Mouse (Mus musculus) adrenal gland, postnatal 25 days (tissue): Measurements from ENCODE around the gene Gm10447. TPM values are rescaled to one million over a fixed set of nuclear protein-coding genes. Genes with fewer than 3 reads are reported as not detected.

Experiments
- microRNA-seq, 2 experiments: library from miRNA; unstranded; fragments of <30 nt; microRNA quantifications; one replicate each; pipeline ENCODE4 v1.2.0; 2021
- total RNA-seq: library from RNA; stranded (reverse); gene quantifications from 2 replicates; pipeline ENCODE4 v1.2.3, GENCODE M21; 2021

The Gm10447 gene
- total RNA-seq, 1 experiment from 2014 or later = 0.30 TPM

Small RNAs within 50 kb of the gene (microRNA-seq; reads per million reads assigned to microRNA genes)
- 0 reads per million in 2 experiments for gene Mir6920

Other genes with a start within 250 kb of the Gm10447 start
- gene Hspa4, start 156.7 kb downstream of the Gm10447 start, total RNA-seq = 179 and 185 TPM in 2 replicates
- 12.7 and 14.2 TPM in 2 replicates for gene Zcchc10, start 132.4 kb downstream of the Gm10447 start, total RNA-seq
- 156 and 173 TPM in 2 replicates for gene Aff4, start 106.3 kb downstream of the Gm10447 start, total RNA-seq
- not detected in 2 replicates for gene Leap2, start 33.9 kb downstream of the Gm10447 start, total RNA-seq
- gene Uqcrq, start 26.3 kb downstream of the Gm10447 start, total RNA-seq = 989 and 1,060 TPM in 2 replicates
- gene Gdf9, start 26.1 kb downstream of the Gm10447 start, total RNA-seq = 1.4 and 2.2 TPM in 2 replicates
- gene Shroom1, start 95 bp upstream of the Gm10447 start, total RNA-seq = 3.4 and 4.6 TPM in 2 replicates
- not detected in 2 replicates for gene Gm9837, start 13.4 kb upstream of the Gm10447 start, total RNA-seq
- gene Gm9945, start 23.1 kb upstream of the Gm10447 start, total RNA-seq = not detected in 2 replicates
- gene Sowaha, start 23.2 kb upstream of the Gm10447 start, total RNA-seq = 0.30 and 0.33 TPM in 2 replicates
- 44.5 and 44.6 TPM in 2 replicates for gene Sept8, start 62.1 kb upstream of the Gm10447 start, total RNA-seq
- 27.0 and 31.9 TPM in 2 replicates for gene Kif3a, start 110.3 kb upstream of the Gm10447 start, total RNA-seq
- not detected in 2 replicates for gene Il4, start 161.6 kb upstream of the Gm10447 start, total RNA-seq
- gene Il13, start 177.6 kb upstream of the Gm10447 start, total RNA-seq = not detected in 2 replicates